8 mouse cellular contexts compared by ENCODE assay signal in genomic region chr10:39733421-39733930, GRCm38 (mm10). TPM values are rescaled to one million over a fixed set of nuclear protein-coding genes. Genes with fewer than 3 reads are reported as not detected.
DNase-seq lines count a peak whose midpoint lies in the region; ATAC-seq and TF ChIP-seq lines count a peak whose summit lies in the region.

No protein-coding gene starts in this region.

- no peaks in the 10 kb centered on the region for H3K9me3 ChIP-seq in embryonic facial prominence, embryonic 11.5 days (replicated peaks; ENCODE audit: control insufficient read depth, low read length)
- H3K9me3 ChIP-seq in intestine, embryonic 16.5 days (ENCODE audit: control insufficient read depth, low read length), result no peaks in the 10 kb centered on the region

- peak overlapping the region; percentile 92 for H3K9ac ChIP-seq in embryonic facial prominence, embryonic 11.5 days (replicated peaks; ENCODE audit: low read length)
- H3K9ac ChIP-seq in intestine, embryonic 16.5 days (ENCODE audit: low read depth, low read length), result peak overlapping the region; percentile 97

- no peaks in the 10 kb centered on the region for H3K36me3 ChIP-seq in embryonic facial prominence, embryonic 11.5 days (replicated peaks; ENCODE audit: control insufficient read depth, insufficient read depth, low read depth, low read length)
- H3K36me3 ChIP-seq in intestine, embryonic 16.5 days (ENCODE audit: control insufficient read depth, insufficient read depth, low read length), result no peaks in the 10 kb centered on the region

- H3K27ac ChIP-seq in embryonic facial prominence, embryonic 11.5 days (replicated peaks; ENCODE audit: low read depth, low read length), result peak overlapping the region; percentile 52
- no peak overlapping the region; the same call in 1 of the 2 replicates for H3K27ac ChIP-seq in intestine, embryonic 16.5 days (ENCODE audit: low read length)

- 17% methylated on average over 10 of the region's 10 CpGs for WGBS in lung, adult 2 months
- 22% methylated on average over 10 of the region's 10 CpGs for whole genome bisulfite sequencing in embryonic facial prominence, embryonic 11.5 days
- WGBS in intestine, embryonic 16.5 days, result 17% methylated on average over 10 of the region's 10 CpGs

- TF ChIP-seq POLR2A in lung, adult 2 months (IDR thresholded peaks at IDR 0.05; ENCODE audit: borderline replicate concordance, extremely low read depth, low read depth, low read length), result no peak

- peak overlapping the region; percentile 58 for H3K4me2 ChIP-seq in embryonic facial prominence, embryonic 11.5 days (ENCODE audit: low read depth, low read length)
- peak overlapping the region; percentile 81 for H3K4me2 ChIP-seq in intestine, embryonic 16.5 days (ENCODE audit: low read depth, low read length)

- peak overlapping the region; percentile 21 for H3K4me3 ChIP-seq in lung, adult 2 months (replicated peaks; ENCODE audit: extremely low read depth, low read depth, low read length)
- H3K4me3 ChIP-seq in embryonic facial prominence, embryonic 11.5 days (ENCODE audit: low read depth, low read length), result peak overlapping the region; percentile 91
- peak overlapping the region; percentile 93 for H3K4me3 ChIP-seq in intestine, embryonic 16.5 days (ENCODE audit: low read length)

- no peaks in the 10 kb centered on the region; the same call in 1 of the 2 replicates for H3K4me1 ChIP-seq in lung, adult 2 months (ENCODE audit: control insufficient read depth, insufficient read depth, low read length)
- no peaks in the 10 kb centered on the region for H3K4me1 ChIP-seq in embryonic facial prominence, embryonic 11.5 days (ENCODE audit: control insufficient read depth, insufficient read depth, low read length)
- H3K4me1 ChIP-seq in intestine, embryonic 16.5 days (ENCODE audit: control insufficient read depth, insufficient read depth, low read length), result peaks cover 6% of the 10 kb centered on the region; the same call in 1 of the 2 replicates

- no peak for ATAC-seq in embryonic facial prominence, embryonic 11.5 days (replicated peaks; ENCODE audit: insufficient number of reproducible peaks, low FRiP score, low TSS enrichment, low read depth)
- no peak for ATAC-seq in intestine, embryonic 16.5 days

- no peak for TF ChIP-seq CTCF in lung, adult 2 months (IDR thresholded peaks at IDR 0.05; ENCODE audit: insufficient read depth, low read length)

- no peaks in the 10 kb centered on the region for H3K27me3 ChIP-seq in embryonic facial prominence, embryonic 11.5 days (ENCODE audit: control insufficient read depth, insufficient read depth, low read length)
- H3K27me3 ChIP-seq in intestine, embryonic 16.5 days (replicated peaks; ENCODE audit: control insufficient read depth, insufficient read depth, low read length), result no peaks in the 10 kb centered on the region

- DNase-seq in lung, adult 2 months, result no peak
- DNase-seq in lung, postnatal 10 days, result no peak
- DNase-seq in embryonic facial prominence, embryonic 11.5 days (ENCODE audit: low spot score), result no peak
- peak; percentile 19 for DNase-seq in retina, embryonic 14.5 days (ENCODE audit: low spot score)
- DNase-seq in gastrocnemius, adult 18-20 months (ENCODE audit: low spot score), result no peak
- DNase-seq in layer of hippocampus, adult 8-10 months (ENCODE audit: low spot score in 2 of 2), result no peak
- DNase-seq in right cerebral cortex, postnatal 25 days, result no peak

RNA-seq across cellular contexts. Expression of gene Rev3l, which starts 1.6 kb away (rescaled TPM):
- polyA plus RNA-seq in lung, adult 2 months (2012; rRNA removed), result 8.7 and 13.0 TPM in 2 replicates
- 19.9 and 21.8 TPM in 2 replicates for polyA plus RNA-seq in embryonic facial prominence, embryonic 11.5 days (2014; fragmentation: Nextera tagmentation; extraction: Ambion mirVana)
- polyA plus RNA-seq in intestine, embryonic 16.5 days (2015; fragmentation: Nextera tagmentation; extraction: Ambion mirVana), result 8.5 and 8.7 TPM in 2 replicates
- total RNA-seq in gastrocnemius, adult 18-20 months (2021), result 10 to 100 TPM; 17.3 to 19.3 TPM
- 10 to 100 TPM; 34.3 to 40.5 (median 37.6) TPM for total RNA-seq in layer of hippocampus, adult 8-10 months (2022)

Comparison
In these comparisons a context has a peak if more than half of its experiments do, and no peak if none do; other contexts are left out.
1. H3K4me3 ChIP-seq: peak in every context shown above with its lines; median percentile 93 in intestine, embryonic 16.5 days; 91 in embryonic facial prominence, embryonic 11.5 days; 21 in lung, adult 2 months.